Mouse (Mus musculus) skeletal muscle tissue, postnatal 0 days (tissue): ENCODE measurements around the gene Tab3. TPM values are rescaled to one million over a fixed set of nuclear protein-coding genes. Genes with fewer than 3 reads are reported as not detected.

ENCODE experiments used
- microRNA-seq, 2 experiments: library from miRNA; unstranded; fragments of <30 nt; microRNA quantifications; one replicate each; pipeline ENCODE4; 2016
- polyA plus RNA-seq: library from polyadenylated mRNA; unstranded; fragments of >200 nt; fragmentation: Nextera tagmentation; extraction: Ambion mirVana; gene quantifications from 2 replicates; pipeline ENCODE4 v1.2.1, GENCODE M21; 2015

Gene Tab3
- 0.82 and 1.3 TPM in 2 replicates for polyA plus RNA-seq

GRCm38 (mm10) chrX:85573532-85574181, at the start of gene Tab3:
Gene Tab3, plus strand, starts transcription at chrX:85574022.

Small RNA genes within 50 kb of the gene (microRNA-seq; reads per million reads assigned to microRNA genes)
- gene Gm44378: 0 reads per million in 2 experiments

Other genes with a start within 250 kb of the Tab3 start
- 4.3 and 5.2 TPM in 2 replicates for gene Gk, start 202.8 kb downstream of the Tab3 start, polyA plus RNA-seq